Mouse (Mus musculus) macrophage (primary cell): ENCODE measurements around the gene Pde3a. TPM values are rescaled to one million over a fixed set of nuclear protein-coding genes. Genes with fewer than 3 reads are reported as not detected.

Source experiments
- H3K27ac ChIP-seq: fragments of 350-480 bp; formaldehyde crosslinking; 2 replicates; pipeline ENCODE4 v1.9.0; 2021
- H3K36me3 ChIP-seq: fragments of 350-480 bp; formaldehyde crosslinking; 2 replicates; pipeline ENCODE4 v1.9.0; 2021; ENCODE audit errors: inconsistent target
- H3K4me3 ChIP-seq: fragments of 350-480 bp; formaldehyde crosslinking; 2 replicates; pipeline ENCODE4 v1.9.0; 2021; ENCODE audit errors: inconsistent target
- H3K79me2 ChIP-seq: fragments of 350-480 bp; formaldehyde crosslinking; 2 replicates; pipeline ENCODE4 v1.9.0; 2021; ENCODE audit errors: inconsistent target
- WGBS: methylation state at CpG from one replicate; pipeline ENCODE4 v1.1.7; 2026; ENCODE audit warnings: inconsistent platforms; ENCODE audit not compliant: missing documents; 5-methylcytosine and 5-hydroxymethylcytosine counted together
- polyA plus RNA-seq: library from polyadenylated mRNA; stranded (reverse); fragments of 250-400 nt; gene quantifications from 3 replicates; pipeline ENCODE4 v1.2.4, GENCODE M21; 2018; ENCODE audit warnings: inconsistent platforms

Gene Pde3a
- polyA plus RNA-seq, 1 experiment from 2014 or later: 0.09 TPM

GRCm38 (mm10) chr6:141375155-141375554 is 126.1 kb downstream of the Pde3a start:
- 77% methylated on average over 4 of the region's 4 CpGs for WGBS
- no peaks in the 10 kb centered on the region for H3K79me2 ChIP-seq
- H3K27ac ChIP-seq: no peak overlapping the region

GRCm38 (mm10) chr6:141380927-141381326 is 131.9 kb downstream of the Pde3a start:
- WGBS: 92% methylated on average over 12 of the region's 12 CpGs
- no peak overlapping the region for H3K27ac ChIP-seq
- H3K36me3 ChIP-seq: no peaks in the 10 kb centered on the region
- H3K79me2 ChIP-seq: no peaks in the 10 kb centered on the region
- no peak overlapping the region for H3K4me3 ChIP-seq

More at GRCm38 (mm10) chr6:141375155-141375554, 126.1 kb downstream of the Pde3a start:
- no peak overlapping the region for H3K4me3 ChIP-seq
- H3K36me3 ChIP-seq: no peaks in the 10 kb centered on the region

GRCm38 (mm10) chr6:141381473-141381872 is 132.4 kb downstream of the Pde3a start:
- no peaks in the 10 kb centered on the region for H3K36me3 ChIP-seq
- H3K4me3 ChIP-seq: no peak overlapping the region
- 93% methylated on average over 8 of the region's 8 CpGs for WGBS
- no peaks in the 10 kb centered on the region for H3K79me2 ChIP-seq
- no peak overlapping the region for H3K27ac ChIP-seq

GRCm38 (mm10) chr6:141381881-141382370 is 132.9 kb downstream of the Pde3a start:
- 87% methylated on average over 4 of the region's 4 CpGs for WGBS
- no peaks in the 10 kb centered on the region for H3K79me2 ChIP-seq
- H3K27ac ChIP-seq: no peak overlapping the region
- H3K4me3 ChIP-seq: no peak overlapping the region
- no peaks in the 10 kb centered on the region for H3K36me3 ChIP-seq

GRCm38 (mm10) chr6:141388104-141388503 is 139.0 kb downstream of the Pde3a start:
- H3K36me3 ChIP-seq: no peaks in the 10 kb centered on the region
- H3K79me2 ChIP-seq: no peaks in the 10 kb centered on the region
- WGBS: 84% methylated on average over 5 of the region's 5 CpGs
- no peak overlapping the region for H3K27ac ChIP-seq
- H3K4me3 ChIP-seq: no peak overlapping the region

- Histone ChIP-seq H3K36me3 (no peaks in the 10 kb centered on the region), H3K4me3 (no peak overlapping the region), H3K27ac (no peak overlapping the region), H3K79me2 (no peaks in the 10 kb centered on the region)
- WGBS: 79% methylated on average over 3 of the region's 3 CpGs
These were observed 146.9 kb downstream of the Pde3a start for GRCm38 (mm10) chr6:141395926-141396325.

GRCm38 (mm10) chr6:141399411-141399810 is 150.3 kb downstream of the Pde3a start:
- WGBS: 90% methylated on average over 4 of the region's 4 CpGs
- Histone ChIP-seq H3K79me2 (no peaks in the 10 kb centered on the region), H3K4me3 (no peak overlapping the region), H3K27ac (no peak overlapping the region), H3K36me3 (no peaks in the 10 kb centered on the region)

- H3K27ac ChIP-seq: no peak overlapping the region
- no peaks in the 10 kb centered on the region for H3K36me3 ChIP-seq
- WGBS: 86% methylated on average over 2 of the region's 2 CpGs
- H3K4me3 ChIP-seq: no peak overlapping the region
- no peaks in the 10 kb centered on the region for H3K79me2 ChIP-seq
These were observed 154.9 kb downstream of the Pde3a start for GRCm38 (mm10) chr6:141403943-141404342.

GRCm38 (mm10) chr6:141404649-141405048 is 155.6 kb downstream of the Pde3a start:
- WGBS: 74% methylated on average over 7 of the region's 7 CpGs
- H3K4me3 ChIP-seq: no peak overlapping the region

GRCm38 (mm10) chr6:141405496-141405895 is 156.4 kb downstream of the Pde3a start:
- no peaks in the 10 kb centered on the region for H3K79me2 ChIP-seq
- H3K27ac ChIP-seq: no peak overlapping the region
- 82% methylated on average over 5 of the region's 5 CpGs for WGBS
- H3K4me3 ChIP-seq: no peak overlapping the region
- no peaks in the 10 kb centered on the region for H3K36me3 ChIP-seq

More at GRCm38 (mm10) chr6:141404649-141405048, 155.6 kb downstream of the Pde3a start:
- H3K79me2 ChIP-seq: no peaks in the 10 kb centered on the region
- no peak overlapping the region for H3K27ac ChIP-seq
- no peaks in the 10 kb centered on the region for H3K36me3 ChIP-seq

GRCm38 (mm10) chr6:141408758-141409157 is 159.7 kb downstream of the Pde3a start:
- Histone ChIP-seq H3K36me3 (no peaks in the 10 kb centered on the region), H3K27ac (no peak overlapping the region), H3K4me3 (no peak overlapping the region), H3K79me2 (no peaks in the 10 kb centered on the region)
- WGBS: 98% methylated on average over 4 of the region's 4 CpGs

- Histone ChIP-seq H3K4me3 (no peak overlapping the region), H3K36me3 (no peaks in the 10 kb centered on the region), H3K27ac (no peak overlapping the region), H3K79me2 (no peaks in the 10 kb centered on the region)
- 88% methylated on average over 5 of the region's 5 CpGs for WGBS
These were observed 161.8 kb downstream of the Pde3a start for GRCm38 (mm10) chr6:141410836-141411235.

- no peaks in the 10 kb centered on the region for H3K79me2 ChIP-seq
- no peaks in the 10 kb centered on the region for H3K36me3 ChIP-seq
- H3K27ac ChIP-seq: no peak overlapping the region
- H3K4me3 ChIP-seq: no peak overlapping the region
- WGBS: 89% methylated on average over 6 of the region's 6 CpGs
These were observed 176.0 kb downstream of the Pde3a start for GRCm38 (mm10) chr6:141425114-141425513.

GRCm38 (mm10) chr6:141428587-141428986 is 179.5 kb downstream of the Pde3a start:
- Histone ChIP-seq H3K79me2 (no peaks in the 10 kb centered on the region), H3K4me3 (no peak overlapping the region), H3K27ac (no peak overlapping the region), H3K36me3 (no peaks in the 10 kb centered on the region)
- 85% methylated on average over 3 of the region's 4 CpGs for WGBS

GRCm38 (mm10) chr6:141430134-141430533 is 181.1 kb downstream of the Pde3a start:
- 83% methylated on average over 1 of the region's 1 CpGs for WGBS
- H3K36me3 ChIP-seq: no peaks in the 10 kb centered on the region
- no peak overlapping the region for H3K4me3 ChIP-seq
- no peaks in the 10 kb centered on the region for H3K79me2 ChIP-seq
- H3K27ac ChIP-seq: no peak overlapping the region
